Mouse (Mus musculus): ENCODE measurements around the gene Rbms3.

Rbms3 gene

GRCm38 (mm10) chr9:117629771-117630170 lies at the start of gene Rbms3:
Gene Rbms3, minus strand, starts transcription at chr9:117629913.
- 83% methylated on average over 9 of the region's 9 CpGs for WGBS

- 88% methylated on average over 5 of the region's 5 CpGs for WGBS
These were observed 43.6 kb upstream of the Rbms3 start for GRCm38 (mm10) chr9:117673311-117673710.

- 60% methylated on average over 2 of the region's 2 CpGs for WGBS
These were observed 24.9 kb upstream of the Rbms3 start for GRCm38 (mm10) chr9:117654626-117655025.

GRCm38 (mm10) chr9:117653641-117654040 lies 23.9 kb upstream of the Rbms3 start:
- 57% methylated on average over 5 of the region's 5 CpGs for WGBS

GRCm38 (mm10) chr9:117646131-117646530 lies 16.4 kb upstream of the Rbms3 start:
- WGBS: 78% methylated on average over 2 of the region's 2 CpGs

- WGBS: 83% methylated on average over 4 of the region's 4 CpGs
These were observed 11.5 kb upstream of the Rbms3 start for GRCm38 (mm10) chr9:117641090-117641782.

GRCm38 (mm10) chr9:117638623-117639185 lies 9.0 kb upstream of the Rbms3 start:
- WGBS: 87% methylated on average over 5 of the region's 5 CpGs

- 85% methylated on average over 8 of the region's 8 CpGs for WGBS
These were observed 6.8 kb upstream of the Rbms3 start for GRCm38 (mm10) chr9:117636492-117636891.

GRCm38 (mm10) chr9:117600781-117601180 lies 28.9 kb downstream of the Rbms3 start:
- WGBS: 72% methylated on average over 5 of the region's 5 CpGs

- 92% methylated on average over 9 of the region's 9 CpGs for WGBS
These were observed 30.4 kb downstream of the Rbms3 start for GRCm38 (mm10) chr9:117599341-117599740.

GRCm38 (mm10) chr9:117596162-117596561 lies 33.6 kb downstream of the Rbms3 start:
- 52% methylated on average over 5 of the region's 5 CpGs for WGBS

GRCm38 (mm10) chr9:117585345-117585744 lies 44.4 kb downstream of the Rbms3 start:
- 66% methylated on average over 6 of the region's 6 CpGs for WGBS

GRCm38 (mm10) chr9:117583638-117584037 lies 46.1 kb downstream of the Rbms3 start:
- 52% methylated on average over 7 of the region's 7 CpGs for WGBS

- 85% methylated on average over 6 of the region's 6 CpGs for whole genome bisulfite sequencing
These were observed 47.1 kb downstream of the Rbms3 start for GRCm38 (mm10) chr9:117582591-117582990.

GRCm38 (mm10) chr9:117571186-117571855 lies 58.4 kb downstream of the Rbms3 start:
- WGBS: 79% methylated on average over 5 of the region's 5 CpGs

GRCm38 (mm10) chr9:117570240-117570821 lies 59.4 kb downstream of the Rbms3 start:
- WGBS: 94% methylated on average over 7 of the region's 7 CpGs

- 74% methylated on average over 10 of the region's 10 CpGs for WGBS
These were observed 63.4 kb downstream of the Rbms3 start for GRCm38 (mm10) chr9:117566293-117566692.

GRCm38 (mm10) chr9:117558562-117558961 lies 71.2 kb downstream of the Rbms3 start:
- 96% methylated on average over 5 of the region's 5 CpGs for WGBS

GRCm38 (mm10) chr9:117529281-117529680 lies 100.4 kb downstream of the Rbms3 start:
- WGBS: 93% methylated on average over 2 of the region's 2 CpGs

GRCm38 (mm10) chr9:117508941-117509340 lies 120.8 kb downstream of the Rbms3 start:
- WGBS: 64% methylated on average over 11 of the region's 11 CpGs

GRCm38 (mm10) chr9:117491866-117492265 lies 137.8 kb downstream of the Rbms3 start:
- 85% methylated on average over 2 of the region's 2 CpGs for WGBS

GRCm38 (mm10) chr9:117484396-117484795 lies 145.3 kb downstream of the Rbms3 start:
- WGBS: 93% methylated on average over 5 of the region's 5 CpGs

- WGBS: 89% methylated on average over 13 of the region's 13 CpGs
These were observed 153.0 kb downstream of the Rbms3 start for GRCm38 (mm10) chr9:117476753-117477152.
